Mouse (Mus musculus): ENCODE measurements around the gene Abcg1. TPM values are rescaled to one million over a fixed set of nuclear protein-coding genes. Genes with fewer than 3 reads are reported as not detected.

Abcg1 gene
- total and polyA plus RNA-seq, 3 experiments: 2.2 to 4.6 (median 2.2) TPM

DNA sequence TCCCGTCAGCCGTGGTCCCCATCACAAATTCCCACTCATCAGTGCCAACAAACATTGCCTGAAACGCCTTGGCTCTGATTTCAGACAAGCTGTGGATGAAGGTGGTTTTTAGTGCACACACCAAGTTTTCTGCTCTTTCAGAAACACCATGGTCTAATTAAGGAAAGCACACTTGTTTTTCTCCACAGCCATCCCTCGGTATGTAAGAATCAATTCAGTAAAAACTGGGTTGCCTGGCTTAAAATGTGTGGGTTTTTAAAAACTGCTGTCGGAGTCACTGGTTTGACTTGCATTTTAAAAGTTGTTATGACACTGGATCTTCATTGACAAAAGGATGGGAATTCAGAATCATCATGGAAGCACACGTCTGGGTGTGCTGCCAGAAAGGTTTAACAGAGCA, 29.8 kb upstream of the Abcg1 start:
- dilution Hi-C loops (cut with MboI; ENCODE audit: extremely low pct_ligation_motif_present, extremely low pct_unique_long_range_greater_than_20kb, low sequenced_read_pairs): no loop called here

DNA sequence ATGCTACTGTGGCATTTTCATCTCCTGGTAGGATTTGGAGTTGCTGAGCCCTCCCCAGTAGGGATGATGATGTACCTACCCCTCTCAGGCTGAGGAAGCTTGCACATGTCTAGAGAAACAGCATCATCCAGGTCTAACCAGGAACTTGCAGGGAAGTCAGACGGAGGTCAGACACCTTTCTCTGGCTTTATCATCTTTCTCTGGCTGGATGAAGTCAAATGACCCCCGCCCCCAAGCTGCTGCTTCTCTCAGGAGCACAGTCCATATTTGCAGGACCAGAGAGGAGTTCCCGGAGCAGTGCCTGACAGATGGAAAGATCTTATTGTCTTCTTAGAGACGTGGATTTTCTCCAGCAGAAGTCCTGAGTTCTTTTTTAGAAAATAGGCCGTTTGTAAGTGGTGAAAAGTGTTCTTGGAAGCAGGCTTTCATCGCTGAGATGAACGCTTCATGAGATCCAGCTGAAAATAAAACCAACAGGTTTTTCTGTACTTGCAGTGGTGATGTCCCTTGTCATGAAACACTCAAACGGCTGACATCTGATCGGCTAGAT, 28.6 kb upstream of the Abcg1 start:
- H3K27ac ChIP-seq (ENCODE audit: insufficient read depth, low read depth): no peak overlapping the region
- H3K36me3 ChIP-seq (replicated peaks in 1 of 2; ENCODE audit: control insufficient read depth in 1 of 2, insufficient read depth in 1 of 2, low read length in 1 of 2): no peaks in the 10 kb centered on the region
- no peaks in the 10 kb centered on the region for H3K79me2 ChIP-seq (replicated peaks; ENCODE audit: control insufficient read depth, extremely low read depth, insufficient read depth, poor library complexity, severe bottlenecking)
- TF ChIP-seq GABPA (IDR thresholded peaks at IDR 0.05; ENCODE audit: insufficient replicate concordance, low read depth, low read length): no peak
- TF ChIP-seq TBP (conservative IDR thresholded peaks at IDR 0.05; ENCODE audit: low read depth, low read length): no peak
- no peak for TF ChIP-seq E2F4 (IDR thresholded peaks at IDR 0.05; ENCODE audit: insufficient replicate concordance, low read depth, low read length)
- no peak overlapping the region for H3K4me3 ChIP-seq (replicated peaks in 1 of 3; ENCODE audit: low read depth in 2 of 3, low read length in 2 of 3, poor library complexity in 1 of 3)
- in situ Hi-C loops (cut with MboI; ENCODE audit: low pct_ligation_motif_present, low pct_unique_long_range_greater_than_20kb, low sequenced_read_pairs) (loop anchor here (10.0 kb wide), 1 partner anchor 46 kb away; no protein-coding TSS in a partner anchor), dilution Hi-C loops (cut with MboI; ENCODE audit: extremely low pct_ligation_motif_present, extremely low pct_unique_long_range_greater_than_20kb, low sequenced_read_pairs) (no loop called here)
- no peaks in the 10 kb centered on the region for H3K27me3 ChIP-seq (replicated peaks)
- H3K4me2 ChIP-seq (ENCODE audit: insufficient read depth, low read depth, poor library complexity, severe bottlenecking): no peak overlapping the region
- peaks cover 0 to 8% of the 10 kb centered on the region in 2 experiments; a peak in 2 of 4 replicates for H3K4me1 ChIP-seq (ENCODE audit: control insufficient read depth in 1 of 2, insufficient read depth in 2 of 2)
- DNase-seq (ENCODE audit: extremely low read depth): no peak
- peaks cover 15% of the 10 kb centered on the region for H3K9me3 ChIP-seq (replicated peaks; ENCODE audit: low read length)
- H3K9ac ChIP-seq (ENCODE audit: insufficient read depth, low read depth): no peak overlapping the region

More for the DNA sequence above, 29.8 kb upstream of the Abcg1 start:
- Histone ChIP-seq H3K9ac (ENCODE audit: insufficient read depth, low read depth) (no peak overlapping the region), H3K27me3 (replicated peaks) (no peaks in the 10 kb centered on the region), H3K36me3 (replicated peaks in 1 of 2; ENCODE audit: control insufficient read depth in 1 of 2, insufficient read depth in 1 of 2, low read length in 1 of 2) (no peaks in the 10 kb centered on the region), H3K79me2 (replicated peaks; ENCODE audit: control insufficient read depth, extremely low read depth, insufficient read depth, poor library complexity, severe bottlenecking) (no peaks in the 10 kb centered on the region), H3K4me3 (replicated peaks in 1 of 3; ENCODE audit: low read depth in 2 of 3, low read length in 2 of 3, poor library complexity in 1 of 3) (no peak overlapping the region), H3K9me3 (replicated peaks; ENCODE audit: low read length) (peaks cover 18% of the 10 kb centered on the region), H3K27ac (ENCODE audit: insufficient read depth, low read depth) (no peak overlapping the region), H3K4me2 (ENCODE audit: insufficient read depth, low read depth, poor library complexity, severe bottlenecking) (no peak overlapping the region), H3K4me1 (ENCODE audit: control insufficient read depth in 1 of 2, insufficient read depth in 2 of 2) (no peaks in the 10 kb centered on the region)
- TF ChIP-seq USF1 (IDR thresholded peaks at IDR 0.05; ENCODE audit: low read depth, low read length) (no peak), USF2 (conservative IDR thresholded peaks at IDR 0.05; ENCODE audit: low read depth, low read length) (no peak), UBTF (IDR thresholded peaks at IDR 0.05; ENCODE audit: low read depth, low read length) (no peak), ZNF384 (IDR thresholded peaks at IDR 0.05; ENCODE audit: low read depth, low read length) (no peak), ETS1 (conservative IDR thresholded peaks at IDR 0.05; ENCODE audit: low read depth, low read length) (no peak), GABPA (IDR thresholded peaks at IDR 0.05; ENCODE audit: insufficient replicate concordance, low read depth, low read length) (no peak), PAX5 (IDR thresholded peaks at IDR 0.05; ENCODE audit: low read length) (no peak), MAX (IDR thresholded peaks at IDR 0.05; ENCODE audit: low read length) (no peak), HCFC1 (IDR thresholded peaks at IDR 0.05; ENCODE audit: low read depth, low read length) (no peak), CHD2 (IDR thresholded peaks at IDR 0.05; ENCODE audit: low read length) (no peak), MYC (IDR thresholded peaks at IDR 0.05; ENCODE audit: low read depth, low read length) (no peak), MAFK (IDR thresholded peaks at IDR 0.05; ENCODE audit: insufficient replicate concordance, low read length) (no peak)
- in situ Hi-C loops (cut with MboI; ENCODE audit: low pct_ligation_motif_present, low pct_unique_long_range_greater_than_20kb, low sequenced_read_pairs): loop anchor here (10.0 kb wide), 1 partner anchor 47 kb away; no protein-coding TSS in a partner anchor
- no peak for DNase-seq (ENCODE audit: extremely low read depth)

All from CH12.LX (cell line).